Mouse (Mus musculus) heart, adult 2 months (tissue): Measurements from ENCODE around the gene Stox2.

Experiments used
- CTCF ChIP-seq: fragments of 200-600 bp; IDR thresholded peaks from 2 replicates; pipeline ENCODE4 v1.8.1; 2022; ENCODE audit warnings: antibody characterized with exemption, mild to moderate bottlenecking, moderate library complexity
- POLR2A ChIP-seq: fragments of 200-500 bp; IDR thresholded peaks from 2 replicates; pipeline ENCODE4 v1.6.1; 2011; ENCODE audit warnings: mild to moderate bottlenecking, low read depth, low read length, control low read depth; ENCODE audit not compliant: insufficient read depth

- TF ChIP-seq CTCF (no peak), POLR2A (no peak)
Measured at GRCm38 (mm10) chr8:47191444-47192365, 254.5 kb downstream of the Stox2 start.
